Mouse (Mus musculus) limb, embryonic 12.5 days (tissue): ENCODE results near the gene Slc4a10. TPM values are rescaled to one million over a fixed set of nuclear protein-coding genes. Genes with fewer than 3 reads are reported as not detected.

Experiments used
- ATAC-seq: fragments of 200-750 bp; cut with Nextera tagmentation; 2 replicates; pipeline ENCODE4 v1.8.0; 2017; ENCODE audit warnings: low read depth, moderate TSS enrichment; ENCODE audit not compliant: insufficient number of reproducible peaks, insufficient read depth, low FRiP score, low TSS enrichment
- H3K27ac ChIP-seq: fragments of 300-500 bp; sonication (generic); 2 replicates; pipeline ENCODE4 v1.5.1; 2016; ENCODE audit warnings: mild to moderate bottlenecking, moderate library complexity
- H3K27me3 ChIP-seq: fragments of 300-500 bp; sonication (generic); 2 replicates; pipeline ENCODE4 v1.6.1; 2016; ENCODE audit warnings: mild to moderate bottlenecking, moderate library complexity
- H3K36me3 ChIP-seq: fragments of 300-500 bp; sonication (generic); 2 replicates; pipeline ENCODE4 v1.6.1; 2016; ENCODE audit warnings: mild to moderate bottlenecking, moderate library complexity
- H3K4me1 ChIP-seq: fragments of 300-500 bp; sonication (generic); replicated peaks from 2 replicates; pipeline ENCODE4 v1.6.1; 2016
- H3K4me2 ChIP-seq: fragments of 300-500 bp; sonication (generic); 2 replicates; pipeline ENCODE4 v1.6.1; 2016; ENCODE audit warnings: mild to moderate bottlenecking, moderate library complexity
- H3K4me3 ChIP-seq: fragments of 300-500 bp; sonication (generic); replicated peaks from 2 replicates; pipeline ENCODE4 v1.5.1; 2016; ENCODE audit warnings: mild to moderate bottlenecking
- H3K9ac ChIP-seq: fragments of 300-500 bp; sonication (generic); replicated peaks from 2 replicates; pipeline ENCODE4 v1.6.1; 2016; ENCODE audit warnings: mild to moderate bottlenecking, moderate library complexity
- H3K9me3 ChIP-seq: fragments of 300-500 bp; sonication (generic); 2 replicates; pipeline ENCODE4 v1.6.1; 2016; ENCODE audit warnings: mild to moderate bottlenecking, moderate library complexity
- WGBS: fragments of 180-500 bp; shearing (Covaris S2); methylation state at CpG from one replicate; pipeline ENCODE4 v1.1.7; 2016; 5-methylcytosine and 5-hydroxymethylcytosine counted together
- polyA plus RNA-seq: library from polyadenylated mRNA; unstranded; fragments of >200 nt; fragmentation: Nextera tagmentation; extraction: Ambion mirVana; gene quantifications from 2 replicates; pipeline ENCODE4 v1.2.1, GENCODE M21; 2016

The Slc4a10 gene
- polyA plus RNA-seq, 1 experiment from 2014 or later: not detected

GRCm38 (mm10) chr2:62271840-62272239, 225.6 kb downstream of the Slc4a10 start:
- no peaks in the 10 kb centered on the region for H3K36me3 ChIP-seq
- no peak overlapping the region for H3K9ac ChIP-seq
- H3K9me3 ChIP-seq: no peaks in the 10 kb centered on the region
- H3K4me2 ChIP-seq: no peak overlapping the region
- 39% methylated on average over 4 of the region's 4 CpGs for WGBS
- H3K27ac ChIP-seq: no peak overlapping the region
- H3K27me3 ChIP-seq: no peaks in the 10 kb centered on the region
- H3K4me1 ChIP-seq: no peaks in the 10 kb centered on the region
- ATAC-seq: no peak
- H3K4me3 ChIP-seq: no peak overlapping the region

DNA sequence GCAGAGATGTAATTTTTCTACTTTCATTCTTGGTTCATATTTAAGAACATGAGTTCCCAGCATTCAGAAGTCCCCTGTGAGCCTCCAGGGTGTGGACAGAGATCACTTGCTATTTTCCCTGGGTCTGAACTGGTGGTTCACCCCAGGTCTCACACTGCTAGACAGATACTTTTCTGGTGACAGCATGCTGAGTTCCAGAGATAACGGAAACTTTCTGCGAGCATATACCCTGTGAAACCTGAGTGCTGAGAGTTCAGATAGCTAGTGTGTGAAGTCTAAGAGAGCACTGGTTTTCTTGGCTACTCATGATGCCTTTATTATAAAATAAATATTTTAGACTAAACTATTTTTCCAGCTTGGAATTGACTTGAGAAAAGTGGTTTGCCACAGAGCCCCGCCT, 232.5 kb downstream of the Slc4a10 start:
- H3K9me3 ChIP-seq: no peaks in the 10 kb centered on the region
- no peak overlapping the region for H3K4me3 ChIP-seq
- no peak overlapping the region for H3K4me2 ChIP-seq
- WGBS: 77% methylated on average over 3 of the region's 3 CpGs
- no peak for ATAC-seq
- H3K27ac ChIP-seq: no peak overlapping the region
- no peaks in the 10 kb centered on the region for H3K36me3 ChIP-seq
- H3K4me1 ChIP-seq: no peaks in the 10 kb centered on the region
- no peaks in the 10 kb centered on the region for H3K27me3 ChIP-seq
- no peak overlapping the region for H3K9ac ChIP-seq

- no peak overlapping the region for H3K9ac ChIP-seq
- H3K4me1 ChIP-seq: no peaks in the 10 kb centered on the region
- no peak overlapping the region for H3K27ac ChIP-seq
- WGBS: 89% methylated on average over 7 of the region's 7 CpGs
- H3K9me3 ChIP-seq: no peaks in the 10 kb centered on the region
- no peak overlapping the region for H3K4me3 ChIP-seq
- no peaks in the 10 kb centered on the region for H3K36me3 ChIP-seq
- no peak for ATAC-seq
- no peak overlapping the region for H3K4me2 ChIP-seq
- no peaks in the 10 kb centered on the region for H3K27me3 ChIP-seq
Measured at GRCm38 (mm10) chr2:62279777-62280176, 233.5 kb downstream of the Slc4a10 start.

DNA sequence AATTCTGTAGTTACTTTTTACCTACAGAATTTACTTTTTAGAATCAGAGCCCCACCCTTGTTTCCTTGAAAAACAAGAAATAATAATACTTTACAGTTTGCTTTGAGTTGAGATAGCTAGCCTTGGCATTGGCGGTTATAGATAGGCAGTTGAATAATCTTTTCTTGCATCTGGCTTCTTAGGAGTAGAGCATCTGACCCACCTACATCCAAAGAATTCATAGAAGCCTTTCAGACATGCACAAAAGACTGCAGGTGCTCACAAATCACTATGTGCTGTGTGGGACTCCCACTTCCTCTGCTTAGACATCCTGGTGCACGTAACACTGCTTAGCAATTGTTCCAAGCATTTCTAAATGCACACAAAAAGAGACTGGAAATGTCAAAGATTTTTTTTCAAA, 238.8 kb downstream of the Slc4a10 start:
- no peak for ATAC-seq
- no peaks in the 10 kb centered on the region for H3K36me3 ChIP-seq
- H3K9ac ChIP-seq: no peak overlapping the region
- H3K4me1 ChIP-seq: no peaks in the 10 kb centered on the region
- WGBS: 79% methylated on average over 2 of the region's 2 CpGs
- H3K27me3 ChIP-seq: no peaks in the 10 kb centered on the region
- H3K4me3 ChIP-seq: no peak overlapping the region
- no peaks in the 10 kb centered on the region for H3K9me3 ChIP-seq
- no peak overlapping the region for H3K27ac ChIP-seq
- no peak overlapping the region for H3K4me2 ChIP-seq

DNA sequence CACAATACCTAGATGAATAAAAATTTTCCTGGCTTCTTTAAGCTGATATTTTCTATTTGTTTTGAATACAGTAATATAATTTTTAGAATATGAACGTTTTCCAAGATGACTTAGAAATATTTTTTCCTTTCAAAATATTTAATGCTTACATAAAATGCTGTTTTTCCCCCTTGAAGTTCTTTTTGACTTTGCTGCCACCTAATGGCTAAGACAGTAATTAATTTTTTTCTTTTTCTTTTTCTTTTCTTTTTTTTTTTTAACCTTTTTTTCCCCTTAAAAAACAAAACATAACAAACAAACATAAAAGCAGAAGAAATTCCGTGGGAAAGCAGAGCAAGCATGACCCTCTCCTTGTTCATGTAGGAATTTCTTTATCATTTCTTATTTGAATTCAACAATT, 239.6 kb downstream of the Slc4a10 start:
- Histone ChIP-seq H3K36me3 (no peaks in the 10 kb centered on the region), H3K4me1 (no peaks in the 10 kb centered on the region), H3K4me2 (no peak overlapping the region), H3K4me3 (no peak overlapping the region), H3K9me3 (no peaks in the 10 kb centered on the region), H3K27ac (no peak overlapping the region), H3K9ac (no peak overlapping the region), H3K27me3 (no peaks in the 10 kb centered on the region)
- no peak for ATAC-seq
- 1% methylated on average over 2 of the region's 2 CpGs for WGBS

GRCm38 (mm10) chr2:62287532-62287931, 241.3 kb downstream of the Slc4a10 start:
- Histone ChIP-seq H3K36me3 (no peaks in the 10 kb centered on the region), H3K27ac (no peak overlapping the region), H3K27me3 (no peaks in the 10 kb centered on the region), H3K4me3 (no peak overlapping the region), H3K9ac (no peak overlapping the region), H3K4me2 (no peak overlapping the region), H3K4me1 (no peaks in the 10 kb centered on the region), H3K9me3 (no peaks in the 10 kb centered on the region)
- 67% methylated on average over 4 of the region's 4 CpGs for WGBS
- ATAC-seq: no peak

- WGBS: 57% methylated on average over 2 of the region's 2 CpGs
- H3K9me3 ChIP-seq: no peaks in the 10 kb centered on the region
Measured at GRCm38 (mm10) chr2:62293846-62294245, 247.6 kb downstream of the Slc4a10 start.

GRCm38 (mm10) chr2:62301716-62302115, 255.5 kb downstream of the Slc4a10 start:
- Histone ChIP-seq H3K36me3 (no peaks in the 10 kb centered on the region), H3K4me2 (no peak overlapping the region), H3K9ac (no peak overlapping the region), H3K4me1 (no peaks in the 10 kb centered on the region), H3K4me3 (no peak overlapping the region), H3K9me3 (no peaks in the 10 kb centered on the region), H3K27me3 (no peaks in the 10 kb centered on the region), H3K27ac (no peak overlapping the region)
- ATAC-seq: no peak
- 90% methylated on average over 2 of the region's 2 CpGs for WGBS

More at GRCm38 (mm10) chr2:62293846-62294245, 247.6 kb downstream of the Slc4a10 start:
- no peaks in the 10 kb centered on the region for H3K27me3 ChIP-seq
- no peak overlapping the region for H3K27ac ChIP-seq
- H3K4me2 ChIP-seq: no peak overlapping the region
- no peaks in the 10 kb centered on the region for H3K36me3 ChIP-seq
- no peak for ATAC-seq
- no peak overlapping the region for H3K4me3 ChIP-seq
- H3K4me1 ChIP-seq: no peaks in the 10 kb centered on the region
- H3K9ac ChIP-seq: no peak overlapping the region

DNA sequence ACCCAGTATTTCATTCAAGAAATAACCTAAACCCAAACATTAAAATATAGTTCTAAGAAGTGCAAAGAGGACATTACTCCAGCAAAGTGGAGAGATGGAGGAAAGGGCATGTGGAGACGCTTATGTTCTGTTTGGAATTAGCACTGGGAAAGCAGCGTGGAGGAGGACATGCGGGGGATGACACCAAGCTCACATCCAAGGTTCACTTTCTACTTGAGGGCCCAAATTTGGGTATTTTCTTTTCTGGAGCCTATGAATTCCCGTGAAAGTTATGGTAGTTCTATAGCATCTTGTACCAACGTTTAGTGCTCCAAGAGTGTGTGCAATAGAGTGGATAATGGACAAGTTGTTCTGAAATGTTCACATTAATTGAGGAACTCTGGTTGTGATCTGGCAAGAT, 260.7 kb downstream of the Slc4a10 start:
- H3K36me3 ChIP-seq: no peaks in the 10 kb centered on the region
- no peak overlapping the region for H3K4me2 ChIP-seq
- H3K4me1 ChIP-seq: no peaks in the 10 kb centered on the region
- H3K27me3 ChIP-seq: no peaks in the 10 kb centered on the region
- H3K4me3 ChIP-seq: no peak overlapping the region
- no peak overlapping the region for H3K9ac ChIP-seq
- no peak for ATAC-seq
- H3K9me3 ChIP-seq: no peaks in the 10 kb centered on the region
- 89% methylated on average over 5 of the region's 5 CpGs for WGBS
- no peak overlapping the region for H3K27ac ChIP-seq

- no peaks in the 10 kb centered on the region for H3K4me1 ChIP-seq
- 74% methylated on average over 2 of the region's 2 CpGs for WGBS
Measured at GRCm38 (mm10) chr2:62307477-62307876, 261.2 kb downstream of the Slc4a10 start.

DNA sequence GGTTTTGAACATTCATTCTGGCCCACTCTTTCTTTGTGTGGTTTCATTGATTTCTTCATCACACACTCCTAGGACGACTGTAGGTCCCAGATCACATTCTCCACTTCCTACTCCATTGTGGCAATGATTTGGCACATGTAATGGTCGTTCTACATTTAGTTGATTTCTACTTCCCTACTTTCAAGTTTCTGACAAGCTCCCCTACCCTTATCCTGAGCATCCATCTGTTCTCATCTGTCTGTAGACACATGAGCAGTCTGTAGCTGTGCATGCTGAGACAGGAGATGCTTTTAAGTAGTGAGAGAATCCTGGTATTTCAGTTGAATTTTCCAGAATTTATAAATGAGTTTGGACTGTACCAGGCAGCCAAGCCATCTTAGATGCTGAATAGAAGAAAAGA, 270.7 kb downstream of the Slc4a10 start:
- no peaks in the 10 kb centered on the region for H3K27me3 ChIP-seq
- no peak overlapping the region for H3K27ac ChIP-seq
- WGBS: 65% methylated on average over 2 of the region's 2 CpGs
- no peaks in the 10 kb centered on the region for H3K36me3 ChIP-seq
- no peak overlapping the region for H3K4me3 ChIP-seq
- no peaks in the 10 kb centered on the region for H3K4me1 ChIP-seq
- H3K9ac ChIP-seq: no peak overlapping the region
- H3K4me2 ChIP-seq: no peak overlapping the region
- ATAC-seq: no peak
- no peaks in the 10 kb centered on the region for H3K9me3 ChIP-seq

More at GRCm38 (mm10) chr2:62307477-62307876, 261.2 kb downstream of the Slc4a10 start:
- ATAC-seq: no peak
- H3K36me3 ChIP-seq: no peaks in the 10 kb centered on the region
- no peak overlapping the region for H3K27ac ChIP-seq
- no peak overlapping the region for H3K9ac ChIP-seq
- no peak overlapping the region for H3K4me2 ChIP-seq
- H3K27me3 ChIP-seq: no peaks in the 10 kb centered on the region
- no peaks in the 10 kb centered on the region for H3K9me3 ChIP-seq
- H3K4me3 ChIP-seq: no peak overlapping the region

DNA sequence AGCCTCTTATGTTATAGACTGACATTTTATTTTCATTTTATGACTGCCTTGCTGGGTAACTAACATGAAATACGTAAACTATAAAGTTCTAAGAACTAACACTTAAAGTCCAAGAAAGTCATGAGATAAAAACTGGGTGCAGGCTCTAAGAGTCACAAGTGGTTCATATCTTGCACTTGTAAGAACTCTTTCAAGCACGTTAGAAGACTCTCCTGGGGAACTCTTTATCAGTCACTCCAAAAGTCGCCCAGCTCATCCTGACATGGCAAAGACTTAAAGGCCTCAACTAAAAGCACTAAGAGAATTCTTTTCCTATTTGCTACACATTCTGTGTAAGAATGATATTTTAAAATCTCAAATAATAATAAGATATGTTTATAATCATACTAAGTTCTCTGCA, 273.2 kb downstream of the Slc4a10 start:
- ATAC-seq: no peak
- no peak overlapping the region for H3K9ac ChIP-seq
- H3K27me3 ChIP-seq: no peaks in the 10 kb centered on the region
- 85% methylated on average over 3 of the region's 3 CpGs for WGBS
- H3K4me2 ChIP-seq: no peak overlapping the region
- no peaks in the 10 kb centered on the region for H3K36me3 ChIP-seq
- H3K27ac ChIP-seq: no peak overlapping the region
- no peaks in the 10 kb centered on the region for H3K9me3 ChIP-seq
- H3K4me3 ChIP-seq: no peak overlapping the region
- H3K4me1 ChIP-seq: no peaks in the 10 kb centered on the region
